Mouse (Mus musculus) embryonic facial prominence, embryonic 12.5 days (tissue): ENCODE data around the gene Ibsp. TPM values are rescaled to one million over a fixed set of nuclear protein-coding genes. Genes with fewer than 3 reads are reported as not detected.

Experiments used
- ATAC-seq: fragments of 200-750 bp; cut with Nextera tagmentation; 2 replicates; pipeline ENCODE4 v1.8.0; 2017; ENCODE audit not compliant: insufficient number of reproducible peaks, insufficient read depth, low FRiP score, low TSS enrichment
- H3K27ac ChIP-seq: fragments of 300-500 bp; sonication (generic); 2 replicates; pipeline ENCODE4 v1.5.1; 2016; ENCODE audit warnings: mild to moderate bottlenecking
- H3K27me3 ChIP-seq: fragments of 300-500 bp; sonication (generic); 2 replicates; pipeline ENCODE4 v1.6.1; 2016; ENCODE audit warnings: mild to moderate bottlenecking, moderate library complexity
- H3K36me3 ChIP-seq: fragments of 300-500 bp; sonication (generic); 2 replicates; pipeline ENCODE4 v1.6.1; 2016; ENCODE audit warnings: mild to moderate bottlenecking
- H3K4me1 ChIP-seq: fragments of 300-500 bp; sonication (generic); 2 replicates; pipeline ENCODE4 v1.6.1; 2016
- H3K4me2 ChIP-seq: fragments of 300-500 bp; sonication (generic); replicated peaks from 2 replicates; pipeline ENCODE4 v1.6.1; 2016; ENCODE audit warnings: mild to moderate bottlenecking, moderate library complexity
- H3K4me3 ChIP-seq: fragments of 300-500 bp; sonication (generic); 2 replicates; pipeline ENCODE4 v1.5.1; 2016; ENCODE audit warnings: mild to moderate bottlenecking
- H3K9ac ChIP-seq: fragments of 300-500 bp; sonication (generic); 2 replicates; pipeline ENCODE4 v1.6.1; 2016; ENCODE audit warnings: mild to moderate bottlenecking, moderate library complexity
- H3K9me3 ChIP-seq: fragments of 300-500 bp; sonication (generic); 2 replicates; pipeline ENCODE4 v1.6.1; 2016; ENCODE audit warnings: mild to moderate bottlenecking, moderate library complexity
- WGBS: fragments of 180-500 bp; shearing (Covaris S2); methylation state at CpG from one replicate; pipeline ENCODE4 v1.1.7; 2016; 5-methylcytosine and 5-hydroxymethylcytosine counted together
- microRNA-seq: library from miRNA; unstranded; fragments of <30 nt; microRNA quantifications from one replicate; pipeline ENCODE4, GENCODE M21; 2017
- polyA plus RNA-seq: library from polyadenylated mRNA; unstranded; fragments of >200 nt; fragmentation: Nextera tagmentation; extraction: Ambion mirVana; gene quantifications from 2 replicates; pipeline ENCODE4 v1.2.1, GENCODE M21; 2016

The Ibsp gene
- polyA plus RNA-seq, 1 experiment from 2014 or later: 0.64 TPM

- Histone ChIP-seq H3K9ac (no peak overlapping the region), H3K4me1 (no peaks in the 10 kb centered on the region; the same call in 1 of the 2 replicates), H3K4me2 (no peak overlapping the region), H3K27ac (no peak overlapping the region), H3K27me3 (no peaks in the 10 kb centered on the region), H3K36me3 (no peaks in the 10 kb centered on the region), H3K4me3 (no peak overlapping the region), H3K9me3 (no peaks in the 10 kb centered on the region)
- 35% methylated on average over 6 of the region's 6 CpGs for WGBS
- no peak for ATAC-seq
Observed at GRCm38 (mm10) chr5:104342881-104343280, 43.9 kb downstream of the Ibsp start.

- 73% methylated on average over 9 of the region's 9 CpGs for WGBS
- H3K4me2 ChIP-seq: no peak overlapping the region
- ATAC-seq: no peak
- no peaks in the 10 kb centered on the region for H3K36me3 ChIP-seq
- H3K27ac ChIP-seq: no peak overlapping the region
- no peaks in the 10 kb centered on the region for H3K27me3 ChIP-seq
- no peak overlapping the region for H3K9ac ChIP-seq
- H3K9me3 ChIP-seq: no peaks in the 10 kb centered on the region
- H3K4me3 ChIP-seq: no peak overlapping the region
- H3K4me1 ChIP-seq: no peaks in the 10 kb centered on the region; the same call in 1 of the 2 replicates
Observed at GRCm38 (mm10) chr5:104344526-104345240, 45.7 kb downstream of the Ibsp start.

- Histone ChIP-seq H3K4me2 (no peak overlapping the region), H3K36me3 (no peaks in the 10 kb centered on the region), H3K4me3 (no peak overlapping the region), H3K4me1 (no peaks in the 10 kb centered on the region), H3K27me3 (no peaks in the 10 kb centered on the region), H3K27ac (no peak overlapping the region), H3K9me3 (no peaks in the 10 kb centered on the region), H3K9ac (no peak overlapping the region)
- no peak for ATAC-seq
- 66% methylated on average over 6 of the region's 6 CpGs for WGBS
Observed at GRCm38 (mm10) chr5:104345241-104345630, 46.3 kb downstream of the Ibsp start.

- no peak overlapping the region for H3K4me2 ChIP-seq
- no peak for ATAC-seq
- H3K27ac ChIP-seq: no peak overlapping the region
- no peaks in the 10 kb centered on the region for H3K4me1 ChIP-seq
- no peaks in the 10 kb centered on the region for H3K9me3 ChIP-seq
- H3K27me3 ChIP-seq: no peaks in the 10 kb centered on the region
- H3K4me3 ChIP-seq: no peak overlapping the region
- no peaks in the 10 kb centered on the region for H3K36me3 ChIP-seq
- no peak overlapping the region for H3K9ac ChIP-seq
- 65% methylated on average over 1 of the region's 1 CpGs for WGBS
Observed at GRCm38 (mm10) chr5:104351041-104351440, 52.1 kb downstream of the Ibsp start.

- Histone ChIP-seq H3K4me3 (no peak overlapping the region), H3K9ac (no peak overlapping the region), H3K27me3 (no peaks in the 10 kb centered on the region), H3K36me3 (no peaks in the 10 kb centered on the region), H3K4me1 (no peaks in the 10 kb centered on the region), H3K27ac (no peak overlapping the region), H3K4me2 (no peak overlapping the region), H3K9me3 (no peaks in the 10 kb centered on the region)
- no peak for ATAC-seq
- 67% methylated on average over 5 of the region's 5 CpGs for WGBS
Observed at GRCm38 (mm10) chr5:104351874-104352273, 52.9 kb downstream of the Ibsp start.

- Histone ChIP-seq H3K9ac (no peak overlapping the region), H3K27ac (no peak overlapping the region), H3K4me2 (no peak overlapping the region), H3K4me3 (no peak overlapping the region), H3K9me3 (no peaks in the 10 kb centered on the region), H3K4me1 (no peaks in the 10 kb centered on the region), H3K27me3 (no peaks in the 10 kb centered on the region), H3K36me3 (no peaks in the 10 kb centered on the region)
- ATAC-seq: no peak
- 68% methylated on average over 5 of the region's 5 CpGs for WGBS
Observed at GRCm38 (mm10) chr5:104357575-104357974, 58.6 kb downstream of the Ibsp start.

- no peak overlapping the region for H3K4me3 ChIP-seq
- no peaks in the 10 kb centered on the region for H3K4me1 ChIP-seq
- no peaks in the 10 kb centered on the region for H3K36me3 ChIP-seq
- no peak for ATAC-seq
- WGBS: 54% methylated on average over 7 of the region's 7 CpGs
- no peak overlapping the region for H3K4me2 ChIP-seq
- no peak overlapping the region for H3K27ac ChIP-seq
- no peaks in the 10 kb centered on the region for H3K9me3 ChIP-seq
- H3K27me3 ChIP-seq: no peaks in the 10 kb centered on the region
- H3K9ac ChIP-seq: no peak overlapping the region
Observed at GRCm38 (mm10) chr5:104358592-104358991, 59.6 kb downstream of the Ibsp start.

- H3K9ac ChIP-seq: no peak overlapping the region
- no peak overlapping the region for H3K4me3 ChIP-seq
- no peak overlapping the region for H3K27ac ChIP-seq
- no peaks in the 10 kb centered on the region for H3K4me1 ChIP-seq
- H3K9me3 ChIP-seq: no peaks in the 10 kb centered on the region
- no peak overlapping the region for H3K4me2 ChIP-seq
- ATAC-seq: 0 out of 2 replicates have a peak, but pooled peaks have one; percentile 41
- H3K36me3 ChIP-seq: no peaks in the 10 kb centered on the region
- H3K27me3 ChIP-seq: no peaks in the 10 kb centered on the region
- 24% methylated on average over 6 of the region's 6 CpGs for WGBS
Observed at GRCm38 (mm10) chr5:104359257-104359656, 60.3 kb downstream of the Ibsp start.

Small RNAs within 50 kb of the gene (microRNA-seq; reads per million reads assigned to microRNA genes)
- not detected for gene Gm23616

Other genes with a start within 250 kb of the Ibsp start
- gene Gm17660, start 221.6 kb upstream of the Ibsp start, polyA plus RNA-seq: not detected in 2 replicates
- 50.1 and 50.9 TPM in 2 replicates for gene Sparcl1, start 185.4 kb upstream of the Ibsp start, polyA plus RNA-seq
- not detected in 2 replicates for gene Dspp, start 128.5 kb upstream of the Ibsp start, polyA plus RNA-seq
- 0.33 and 0.43 TPM in 2 replicates for gene Dmp1, start 96.6 kb upstream of the Ibsp start, polyA plus RNA-seq
- gene Mepe, start 26.2 kb downstream of the Ibsp start, polyA plus RNA-seq: not detected in 2 replicates
- gene Spp1, start 135.9 kb downstream of the Ibsp start, polyA plus RNA-seq: 11.5 and 12.1 TPM in 2 replicates
- 33.6 and 35.2 TPM in 2 replicates for gene Pkd2, start 160.3 kb downstream of the Ibsp start, polyA plus RNA-seq
- gene BC005561, start 209.2 kb downstream of the Ibsp start, polyA plus RNA-seq: 17.9 and 18.1 TPM in 2 replicates